In genomic region chr2:32536634-32537359, GRCm38 (mm10) we compare ENCODE assay signal across 7 mouse cellular contexts. TPM values are rescaled to one million over a fixed set of nuclear protein-coding genes. Genes with fewer than 3 reads are reported as not detected.
DNase-seq lines count a peak whose midpoint lies in the region; ATAC-seq and TF ChIP-seq lines count a peak whose summit lies in the region.

No protein-coding gene starts in this region.

- no peaks in the 10 kb centered on the region for H3K36me3 ChIP-seq in intestine, embryonic 15.5 days
- H3K36me3 ChIP-seq in midbrain, embryonic 11.5 days (ENCODE audit: control insufficient read depth, insufficient read depth, low read length) = no peaks in the 10 kb centered on the region
- H3K36me3 ChIP-seq in small intestine, adult 2 months (ENCODE audit: control insufficient read depth, insufficient read depth, low read length) = no peaks in the 10 kb centered on the region

- no peak; the same call in 1 of the 2 replicates for TF ChIP-seq POLR2A in small intestine, adult 2 months (IDR thresholded peaks at IDR 0.05; ENCODE audit: low read depth, low read length)

- peak overlapping the region; percentile 92 for H3K4me3 ChIP-seq in intestine, embryonic 15.5 days (replicated peaks)
- H3K4me3 ChIP-seq in midbrain, embryonic 11.5 days (ENCODE audit: low read depth, low read length) = peak overlapping the region; percentile 80
- H3K4me3 ChIP-seq in small intestine, adult 2 months (ENCODE audit: low read depth, low read length) = peak overlapping the region; percentile 97

- peak; percentile 12; the same call in 1 of the 2 replicates for ATAC-seq in common myeloid progenitor, adult 5-6 weeks (replicated peaks; ENCODE audit: low read depth, poor library complexity, severe bottlenecking)
- ATAC-seq in intestine, embryonic 15.5 days = no peak
- no peak for ATAC-seq in midbrain, embryonic 11.5 days (ENCODE audit: low FRiP score)

- WGBS in intestine, embryonic 15.5 days = 9% methylated on average over 11 of the region's 11 CpGs
- WGBS in midbrain, embryonic 11.5 days = 4% methylated on average over 11 of the region's 11 CpGs
- WGBS in small intestine, adult 2 months = 6% methylated on average over 11 of the region's 11 CpGs

- DNase-seq in adrenal gland, adult (ENCODE audit: inconsistent age in 2 of 2, low spot score in 1 of 2) = peak; percentile 69 to 88
- peak; percentile 43 for DNase-seq in gastrocnemius, postnatal 25 days
- peak; percentile 52 to 65 for DNase-seq in left cerebral cortex, postnatal 36 days (ENCODE audit: low spot score in 2 of 2)
- DNase-seq in midbrain, embryonic 11.5 days (ENCODE audit: low spot score, missing footprints) = peak; percentile 93

- H3K4me1 ChIP-seq in intestine, embryonic 15.5 days (replicated peaks) = peaks cover 42% of the 10 kb centered on the region
- H3K4me1 ChIP-seq in midbrain, embryonic 11.5 days (ENCODE audit: control insufficient read depth, insufficient read depth, low read length) = peaks cover 53% of the 10 kb centered on the region
- peaks cover 32% of the 10 kb centered on the region; the same call in 1 of the 2 replicates for H3K4me1 ChIP-seq in small intestine, adult 2 months (ENCODE audit: control insufficient read depth, insufficient read depth, insufficient read length, low read length)

- H3K9ac ChIP-seq in intestine, embryonic 15.5 days = peak overlapping the region; percentile 99
- H3K9ac ChIP-seq in midbrain, embryonic 11.5 days (ENCODE audit: low read length) = peak overlapping the region; percentile 91

- H3K9me3 ChIP-seq in intestine, embryonic 15.5 days = no peaks in the 10 kb centered on the region
- H3K9me3 ChIP-seq in midbrain, embryonic 11.5 days (ENCODE audit: control insufficient read depth, low read length) = no peaks in the 10 kb centered on the region

- peak overlapping the region; percentile 83 for H3K4me2 ChIP-seq in intestine, embryonic 15.5 days (replicated peaks)
- H3K4me2 ChIP-seq in midbrain, embryonic 11.5 days = peak overlapping the region; percentile 79

- peak; percentile 47; the same call in 1 of the 2 replicates for TF ChIP-seq CTCF in small intestine, adult 2 months (IDR thresholded peaks at IDR 0.05; ENCODE audit: extremely low read depth, insufficient read length, insufficient replicate concordance, low read depth, low read length)

- intact Hi-C loops in left cerebral cortex, postnatal 36 days (cut with DNase I) = loop anchor here (2.0 to 5.0 kb wide), 2 partner anchors 30 to 49 kb away; no protein-coding TSS in a partner anchor

- peak overlapping the region; percentile 69 for H3K27ac ChIP-seq in intestine, embryonic 15.5 days
- H3K27ac ChIP-seq in midbrain, embryonic 11.5 days (ENCODE audit: low read depth, low read length) = peak overlapping the region; percentile 48; the same call in 1 of the 2 replicates
- H3K27ac ChIP-seq in small intestine, adult 2 months (ENCODE audit: insufficient read depth, low read depth, low read length) = peak overlapping the region; percentile 100

- H3K27me3 ChIP-seq in intestine, embryonic 15.5 days (replicated peaks) = no peaks in the 10 kb centered on the region
- no peaks in the 10 kb centered on the region for H3K27me3 ChIP-seq in midbrain, embryonic 11.5 days (ENCODE audit: control insufficient read depth, insufficient read depth, low read length)
- no peaks in the 10 kb centered on the region for H3K27me3 ChIP-seq in small intestine, adult 2 months (ENCODE audit: control insufficient read depth, insufficient read depth, low read length)

RNA-seq across cellular contexts. Expression of gene Fam102a, which starts 1.7 kb away (rescaled TPM):
- 3.6 and 3.9 TPM in 2 replicates for total RNA-seq in common myeloid progenitor, adult 5-6 weeks (2017)
- total RNA-seq in gastrocnemius, postnatal 25 days (2021) = 1 to 10 TPM; 2.4 to 2.9 TPM
- 9.7 and 9.8 TPM in 2 replicates for polyA plus RNA-seq in intestine, embryonic 15.5 days (2015; fragmentation: Nextera tagmentation; extraction: Ambion mirVana)
- total RNA-seq in left cerebral cortex, postnatal 36 days (2021) = 10 to 100 TPM; 53.6 to 68.9 TPM
- 6.3 and 6.8 TPM in 2 replicates for polyA plus RNA-seq in midbrain, embryonic 11.5 days (2014; fragmentation: Nextera tagmentation; extraction: Ambion mirVana)
- 55.2 and 96.2 TPM in 2 replicates for polyA plus RNA-seq in small intestine, adult 2 months (2012; rRNA removed)

RNA-seq across cellular contexts. Expression of gene Dpm2, which starts 33.9 kb away (rescaled TPM):
- total RNA-seq in common myeloid progenitor, adult 5-6 weeks (2017) = 37.1 and 40.5 TPM in 2 replicates
- 10 to 100 TPM; 11.7 to 12.6 TPM for total RNA-seq in gastrocnemius, postnatal 25 days (2021)
- 115 and 121 TPM in 2 replicates for polyA plus RNA-seq in intestine, embryonic 15.5 days (2015; fragmentation: Nextera tagmentation; extraction: Ambion mirVana)
- 10 to 100 TPM; 74.8 to 77.0 TPM for total RNA-seq in left cerebral cortex, postnatal 36 days (2021)
- polyA plus RNA-seq in midbrain, embryonic 11.5 days (2014; fragmentation: Nextera tagmentation; extraction: Ambion mirVana) = 103 and 110 TPM in 2 replicates
- 49.3 and 87.5 TPM in 2 replicates for polyA plus RNA-seq in small intestine, adult 2 months (2012; rRNA removed)

RNA-seq across cellular contexts. Expression of gene Pip5kl1, which starts 37.8 kb away (rescaled TPM):
- not detected in 2 replicates for total RNA-seq in common myeloid progenitor, adult 5-6 weeks (2017)
- total RNA-seq in gastrocnemius, postnatal 25 days (2021) = not detected
- polyA plus RNA-seq in intestine, embryonic 15.5 days (2015; fragmentation: Nextera tagmentation; extraction: Ambion mirVana) = 0.56 and 0.69 TPM in 2 replicates
- total RNA-seq in left cerebral cortex, postnatal 36 days (2021) = 10 to 100 TPM in 1 of 2 experiments, 1 to 10 TPM in 1; 9.2 to 11.7 TPM
- polyA plus RNA-seq in midbrain, embryonic 11.5 days (2014; fragmentation: Nextera tagmentation; extraction: Ambion mirVana) = 2.0 and 2.1 TPM in 2 replicates
- polyA plus RNA-seq in small intestine, adult 2 months (2012; rRNA removed) = 0.15 and 0.25 TPM in 2 replicates

RNA-seq across cellular contexts. Expression of gene 9430097D07Rik, which starts 38.7 kb away (rescaled TPM):
- total RNA-seq in common myeloid progenitor, adult 5-6 weeks (2017) = not detected in 2 replicates
- not detected for total RNA-seq in gastrocnemius, postnatal 25 days (2021)
- polyA plus RNA-seq in intestine, embryonic 15.5 days (2015; fragmentation: Nextera tagmentation; extraction: Ambion mirVana) = not detected in 2 replicates
- total RNA-seq in left cerebral cortex, postnatal 36 days (2021) = 1 to 10 TPM; 1.1 to 1.4 TPM
- polyA plus RNA-seq in midbrain, embryonic 11.5 days (2014; fragmentation: Nextera tagmentation; extraction: Ambion mirVana) = 0.25 and 0.49 TPM in 2 replicates
- not detected in 2 replicates for polyA plus RNA-seq in small intestine, adult 2 months (2012; rRNA removed)

RNA-seq across cellular contexts. Expression of gene St6galnac4, which starts 50.1 kb away (rescaled TPM):
- total RNA-seq in common myeloid progenitor, adult 5-6 weeks (2017) = 25.7 and 28.8 TPM in 2 replicates
- 10 to 100 TPM; 24.6 to 29.2 TPM for total RNA-seq in gastrocnemius, postnatal 25 days (2021)
- 16.4 and 18.8 TPM in 2 replicates for polyA plus RNA-seq in intestine, embryonic 15.5 days (2015; fragmentation: Nextera tagmentation; extraction: Ambion mirVana)
- total RNA-seq in left cerebral cortex, postnatal 36 days (2021) = 10 to 100 TPM; 36.7 to 39.1 TPM
- polyA plus RNA-seq in midbrain, embryonic 11.5 days (2014; fragmentation: Nextera tagmentation; extraction: Ambion mirVana) = 13.2 and 13.6 TPM in 2 replicates
- polyA plus RNA-seq in small intestine, adult 2 months (2012; rRNA removed) = 9.1 and 9.6 TPM in 2 replicates

Comparison
In these comparisons a context has a peak if more than half of its experiments do, and no peak if none do; other contexts are left out.
1. DNase-seq: peak in every context shown above with its lines; median percentile 93 in midbrain, embryonic 11.5 days; 78 in adrenal gland, adult; 58 in left cerebral cortex, postnatal 36 days; 43 in gastrocnemius, postnatal 25 days.
2. H3K27ac ChIP-seq: peak in every context shown above with its lines; median percentile 100 in small intestine, adult 2 months; 69 in intestine, embryonic 15.5 days; 48 in midbrain, embryonic 11.5 days.
3. RNA of gene Fam102a, which starts 1.7 kb away (total RNA-seq): 53.6 to 68.9 TPM in left cerebral cortex, postnatal 36 days; 3.6 to 3.9 TPM in common myeloid progenitor, adult 5-6 weeks and 2.4 to 2.9 TPM in gastrocnemius, postnatal 25 days; every median in the first group is over 10 times any median in the second.
4. RNA of gene Pip5kl1, which starts 37.8 kb away (total RNA-seq): 9.2 to 11.7 TPM in left cerebral cortex, postnatal 36 days; not detected in gastrocnemius, postnatal 25 days and not detected in common myeloid progenitor, adult 5-6 weeks; every median in the first group is over 4 times any median in the second.
5. Peak in every context shown above with its lines, with median percentiles within 50 percentile points of each other: H3K4me3 ChIP-seq.